Mouse (Mus musculus) central nervous system, embryonic 14 days (tissue): ENCODE measurements around the gene Snapc4. TPM values are rescaled to one million over a fixed set of nuclear protein-coding genes. Genes with fewer than 3 reads are reported as not detected.

Experiments used
- polyA plus RNA-seq: library from polyadenylated mRNA; depleted of rRNA; stranded (reverse); fragments of >200 nt; gene quantifications from 2 replicates; pipeline ENCODE4 v1.2.3, GENCODE M21; 2012; rRNA removed

Gene Snapc4
- 48.5 and 57.4 TPM in 2 replicates for polyA plus RNA-seq

GRCm38 (mm10) chr2:26380131-26380771, at the start of gene Snapc4:
Snapc4 (minus strand) TSS chr2:26380653.

GRCm38 (mm10) chr2:26408515-26409356, 28.3 kb upstream of the Snapc4 start, which contains the start of gene Inpp5e:
Inpp5e (minus strand) TSS chr2:26409203.

GRCm38 (mm10) chr2:26389154-26389690, 8.8 kb upstream of the Snapc4 start, which contains the start of the genes Entr1 and Pmpca:
Entr1 (minus strand) TSS chr2:26389316.
Pmpca (plus strand) TSS chr2:26389339.

GRCm38 (mm10) chr2:26360772-26361171, 19.7 kb downstream of the Snapc4 start, which contains the start of gene Card9:
Card9 (minus strand) TSS chr2:26360918.

GRCm38 (mm10) chr2:26351358-26352290, 28.8 kb downstream of the Snapc4 start, which contains the start of gene Dnlz:
Dnlz (minus strand) TSS chr2:26352110.

GRCm38 (mm10) chr2:26315072-26315924, 65.2 kb downstream of the Snapc4 start, which contains the start of gene Gpsm1:
Gpsm1 (plus strand) TSS chr2:26315515.

Other genes starting within 250 kb of the Snapc4 start
- 1.4 and 3.3 TPM in 2 replicates for gene Lhx3, start 172.4 kb downstream of the Snapc4 start, polyA plus RNA-seq
- 17.5 and 19.1 TPM in 2 replicates for gene Qsox2, start 143.1 kb downstream of the Snapc4 start, polyA plus RNA-seq
- gene Ccdc187, start 86.1 kb downstream of the Snapc4 start, polyA plus RNA-seq = 1.4 and 1.5 TPM in 2 replicates
- 142 and 150 TPM in 2 replicates for gene Gpsm1, start 65.1 kb downstream of the Snapc4 start, polyA plus RNA-seq
- 28.7 and 32.5 TPM in 2 replicates for gene Dnlz, start 28.5 kb downstream of the Snapc4 start, polyA plus RNA-seq
- 2.8 and 2.9 TPM in 2 replicates for gene Card9, start 19.7 kb downstream of the Snapc4 start, polyA plus RNA-seq
- 267 and 269 TPM in 2 replicates for gene Entr1, start 8.7 kb upstream of the Snapc4 start, polyA plus RNA-seq
- 124 and 130 TPM in 2 replicates for gene Pmpca, start 8.7 kb upstream of the Snapc4 start, polyA plus RNA-seq
- gene Inpp5e, start 28.6 kb upstream of the Snapc4 start, polyA plus RNA-seq = 41.5 and 43.5 TPM in 2 replicates
- 42.2 and 47.4 TPM in 2 replicates for gene Sec16a, start 64.6 kb upstream of the Snapc4 start, polyA plus RNA-seq
- 28.5 and 30.8 TPM in 2 replicates for gene Notch1, start 136.0 kb upstream of the Snapc4 start, polyA plus RNA-seq
- 166 and 196 TPM in 2 replicates for gene Egfl7, start 199.4 kb upstream of the Snapc4 start, polyA plus RNA-seq
- not detected in 2 replicates for gene Gm20532, start 206.0 kb upstream of the Snapc4 start, polyA plus RNA-seq
- 5.1 and 10.1 TPM in 2 replicates for gene Agpat2, start 223.8 kb upstream of the Snapc4 start, polyA plus RNA-seq
- 89.6 and 90.6 TPM in 2 replicates for gene Fam69b, start 247.8 kb upstream of the Snapc4 start, polyA plus RNA-seq